Mouse (Mus musculus): ENCODE measurements at regions not wholly inside any gene's neighbourhood (a gene's known extent, or its start where the extent isn't known, plus 50 kb on each side); places are given as distances from the start of the nearest gene placed in this dataset.
"Not testable (repeated sequence)": the region's sequence is repeated elsewhere in the genome, so short reads cannot be mapped to it uniquely, and the experiment has no call there.

DNA sequence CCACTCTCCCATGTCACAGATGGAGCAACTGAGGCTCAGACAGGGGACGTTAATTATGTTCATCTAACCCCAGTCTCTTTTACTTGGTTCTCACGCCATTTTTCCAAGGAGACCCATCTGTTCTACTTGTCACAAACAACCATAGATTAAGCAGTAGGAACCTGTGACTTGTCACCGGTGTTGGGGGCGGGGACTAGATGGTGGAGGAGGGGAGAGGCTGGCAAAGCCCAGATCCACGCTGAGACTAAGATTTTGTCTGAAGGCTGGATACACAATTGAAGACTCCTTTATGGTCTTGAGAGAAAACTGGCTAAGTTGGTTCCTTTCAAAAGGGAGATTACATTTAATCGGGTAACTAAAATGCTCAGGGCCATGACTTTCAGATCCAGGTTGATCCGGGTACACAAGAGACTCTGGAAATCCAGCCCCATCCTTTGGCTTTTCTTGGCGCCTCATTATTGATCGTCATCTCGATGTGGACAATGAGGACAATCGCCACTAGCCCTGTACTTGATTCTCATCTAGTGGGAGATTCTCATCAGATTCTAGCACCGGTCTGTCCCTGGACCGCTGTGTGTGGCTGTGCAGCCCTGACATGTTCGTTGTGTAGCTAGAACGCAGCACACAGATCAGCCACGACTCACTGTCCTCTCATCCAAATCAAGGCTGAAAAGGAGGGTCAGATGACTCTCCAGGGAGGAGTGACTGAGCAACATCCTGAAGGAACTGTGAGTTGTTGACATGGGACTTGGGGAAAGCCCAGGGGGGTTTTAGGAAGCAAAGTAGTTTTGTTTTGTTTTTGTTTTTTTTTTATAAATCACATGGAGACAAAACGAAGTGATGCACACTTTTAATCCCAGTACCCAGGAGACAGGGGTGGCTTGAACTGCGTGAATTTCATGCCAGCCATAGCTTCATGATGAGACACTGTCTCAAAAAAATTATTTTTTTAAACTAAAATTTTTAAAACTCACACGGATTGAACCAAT lies 83.1 kb upstream of the Med13l start:
- 63% methylated on average over 19 of the region's 19 CpGs for WGBS
- Histone ChIP-seq H3K9ac (no peak overlapping the region), H3K4me3 (peak overlapping the region; percentile 25), H3K9me3 (no peaks in the 10 kb centered on the region), H3K36me3 (no peaks in the 10 kb centered on the region), H3K4me2 (peak overlapping the region; percentile 67), H3K27me3 (no peaks in the 10 kb centered on the region), H3K27ac (replicated peaks) (no peak overlapping the region), H3K4me1 (replicated peaks) (peaks cover 9% of the 10 kb centered on the region)
- ATAC-seq (ENCODE audit: low FRiP score, low read depth): no peak; the same call in 1 of the 2 replicates

DNA sequence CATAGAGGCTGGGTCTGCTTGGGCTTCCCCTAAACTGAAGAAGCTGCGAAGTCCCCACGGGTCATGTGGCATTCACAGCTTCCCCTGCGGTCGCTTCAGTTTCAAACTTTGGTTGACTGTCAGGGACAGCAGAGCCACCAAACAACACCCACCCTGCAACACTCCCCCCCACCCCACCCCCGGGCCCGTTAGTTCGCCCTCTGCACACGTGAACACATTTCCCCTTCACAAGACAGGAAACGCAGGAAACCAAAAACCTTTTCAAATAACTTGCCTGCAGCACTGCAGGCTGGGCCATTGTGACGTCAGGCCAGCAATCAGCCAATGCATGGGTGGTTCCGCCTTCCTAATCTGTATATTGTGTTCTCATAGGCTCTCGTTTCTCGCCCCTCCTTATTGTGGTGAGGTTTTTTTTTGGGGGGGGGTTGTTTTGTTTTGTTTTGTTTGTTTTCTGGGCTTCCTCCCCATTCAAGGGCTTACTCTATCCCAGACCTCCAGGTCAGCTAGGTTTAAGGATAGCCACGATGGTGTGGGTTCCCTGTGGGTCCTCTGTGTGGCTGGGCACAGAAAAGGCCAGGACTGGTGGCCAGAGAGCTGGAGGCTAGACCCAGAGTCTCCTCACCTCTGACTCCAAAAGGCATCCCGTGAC lies 82.2 kb upstream of the Med13l start:
- Histone ChIP-seq H3K9ac (no peak overlapping the region), H3K9me3 (no peaks in the 10 kb centered on the region), H3K36me3 (no peaks in the 10 kb centered on the region), H3K4me2 (peak overlapping the region; percentile 67), H3K27me3 (no peaks in the 10 kb centered on the region), H3K27ac (replicated peaks) (no peak overlapping the region), H3K4me1 (replicated peaks) (peaks cover 9% of the 10 kb centered on the region), H3K4me3 (peak overlapping the region; percentile 25)
- peak; percentile 88 for ATAC-seq (ENCODE audit: low FRiP score, low read depth)
- WGBS: 4% methylated on average over 15 of the region's 15 CpGs

DNA sequence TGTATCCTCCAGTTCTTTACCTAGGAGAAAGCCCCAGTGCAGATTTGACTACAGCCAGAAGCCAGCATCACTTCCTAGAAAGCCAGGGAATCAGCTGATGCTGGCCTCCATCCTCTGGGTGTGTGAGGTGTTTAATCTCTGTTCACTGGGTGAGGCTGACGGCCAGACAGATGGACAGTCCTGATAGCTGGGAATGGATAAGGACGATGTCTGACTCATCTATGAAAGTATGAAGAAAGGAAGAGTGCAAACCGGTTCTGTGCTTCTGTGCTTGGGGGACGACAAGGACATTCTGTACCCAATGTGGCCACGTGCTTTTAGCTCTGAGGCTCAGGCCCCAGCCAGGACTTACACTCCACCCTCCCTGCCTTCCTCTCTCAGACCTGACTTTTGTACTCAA lies 80.5 kb upstream of the Med13l start:
- H3K36me3 ChIP-seq: no peaks in the 10 kb centered on the region
- 85% methylated on average over 5 of the region's 5 CpGs for WGBS
- H3K4me3 ChIP-seq: no peak overlapping the region
- no peak overlapping the region for H3K27ac ChIP-seq (replicated peaks)
- ATAC-seq (ENCODE audit: low FRiP score, low read depth): no peak
- no peak overlapping the region for H3K4me2 ChIP-seq
- H3K9ac ChIP-seq: no peak overlapping the region
- no peaks in the 10 kb centered on the region for H3K9me3 ChIP-seq
- H3K4me1 ChIP-seq (replicated peaks): peaks cover 9% of the 10 kb centered on the region
- H3K27me3 ChIP-seq: no peaks in the 10 kb centered on the region

DNA sequence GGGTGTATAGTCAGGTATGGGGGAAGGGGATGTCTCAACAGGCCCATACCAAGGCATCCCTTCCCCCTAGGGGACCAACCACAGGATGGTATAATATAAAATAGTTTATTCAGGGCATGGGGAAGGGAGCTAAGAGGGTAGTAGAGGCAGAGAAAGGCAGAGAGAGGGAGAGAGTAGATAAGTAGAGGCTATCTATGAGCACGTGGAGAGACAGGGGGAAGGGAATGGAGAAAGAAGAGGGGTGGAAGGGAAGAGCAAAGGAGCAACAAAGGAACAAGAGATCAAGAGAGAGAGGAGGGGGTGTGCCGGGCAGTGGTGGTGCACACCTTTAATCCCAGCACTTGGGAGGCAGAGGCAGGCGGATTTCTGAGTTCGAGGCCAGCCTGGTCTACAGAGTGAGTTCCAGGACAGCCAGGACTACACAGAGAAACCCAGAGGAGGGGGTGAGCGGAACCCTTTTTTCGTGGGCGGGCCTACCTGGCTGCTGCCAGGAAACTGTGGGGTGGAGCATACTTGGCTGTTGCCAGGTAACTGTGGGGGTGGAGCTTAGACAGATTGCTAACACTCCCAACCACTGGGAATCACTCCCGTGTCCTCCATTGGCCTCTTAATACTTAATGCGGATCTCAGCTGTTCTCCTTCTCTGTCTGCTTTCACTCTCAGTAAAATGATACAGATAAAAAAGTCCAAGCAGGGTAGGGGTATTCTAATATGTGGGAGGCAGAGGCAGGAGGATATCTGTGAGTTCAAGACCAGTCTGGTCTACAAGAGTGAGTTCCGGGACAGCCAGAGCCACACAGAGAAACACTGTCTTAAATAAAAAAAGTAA lies 79.3 kb upstream of the Med13l start:
- H3K27ac ChIP-seq (replicated peaks): no peak overlapping the region
- H3K36me3 ChIP-seq: no peaks in the 10 kb centered on the region
- no peaks in the 10 kb centered on the region for H3K9me3 ChIP-seq
- H3K4me3 ChIP-seq: no peak overlapping the region
- no peaks in the 10 kb centered on the region for H3K27me3 ChIP-seq
- H3K4me1 ChIP-seq (replicated peaks): peaks cover 9% of the 10 kb centered on the region
- WGBS: 77% methylated on average over 10 of the region's 10 CpGs
- H3K4me2 ChIP-seq: no peak overlapping the region
- no peak overlapping the region for H3K9ac ChIP-seq
- no peak for ATAC-seq (ENCODE audit: low FRiP score, low read depth)

DNA sequence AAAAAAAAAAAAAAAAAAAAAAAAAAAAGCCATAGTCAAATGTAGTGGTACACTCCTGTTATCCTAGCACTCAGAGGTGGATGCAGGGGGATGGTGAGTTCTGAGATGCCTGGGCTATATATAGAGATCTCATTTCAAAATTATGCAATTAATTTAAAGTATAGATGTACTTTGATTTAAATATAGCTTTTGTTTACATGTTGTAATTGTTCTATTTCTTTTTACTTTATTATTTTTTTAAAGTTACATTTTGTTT lies 78.8 kb upstream of the Med13l start:
- no peaks in the 10 kb centered on the region for H3K27me3 ChIP-seq
- no peak overlapping the region for H3K9ac ChIP-seq
- H3K4me2 ChIP-seq: no peak overlapping the region
- H3K27ac ChIP-seq (replicated peaks): no peak overlapping the region
- H3K4me1 ChIP-seq (replicated peaks): peaks cover 9% of the 10 kb centered on the region
- H3K36me3 ChIP-seq: no peaks in the 10 kb centered on the region
- ATAC-seq (ENCODE audit: low FRiP score, low read depth): no peak
- H3K4me3 ChIP-seq: no peak overlapping the region
- no peaks in the 10 kb centered on the region for H3K9me3 ChIP-seq

DNA sequence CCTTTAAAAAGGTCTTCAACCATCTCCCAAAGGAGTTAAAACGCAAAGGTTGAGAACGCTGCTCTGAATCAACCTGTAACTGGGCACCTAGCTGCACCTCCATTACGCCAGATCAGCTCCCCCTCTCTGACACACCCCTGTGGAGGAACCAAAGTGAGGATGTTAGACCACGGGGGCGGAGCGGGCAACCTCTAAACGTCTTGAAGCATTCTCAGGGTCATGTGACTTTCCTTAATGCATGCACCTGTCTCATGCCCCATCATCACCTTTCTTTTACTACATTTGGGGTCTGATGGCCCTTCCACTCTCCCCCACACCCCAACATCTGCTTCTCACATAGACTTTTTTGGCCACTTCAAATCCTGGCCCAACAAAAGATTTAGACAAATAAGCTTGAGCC lies 77.9 kb upstream of the Med13l start:
- Histone ChIP-seq H3K9ac (no peak overlapping the region), H3K4me1 (replicated peaks) (peaks cover 9% of the 10 kb centered on the region), H3K27me3 (no peaks in the 10 kb centered on the region), H3K36me3 (no peaks in the 10 kb centered on the region), H3K4me3 (no peak overlapping the region), H3K4me2 (no peak overlapping the region), H3K27ac (replicated peaks) (no peak overlapping the region), H3K9me3 (no peaks in the 10 kb centered on the region)
- ATAC-seq (ENCODE audit: low FRiP score, low read depth): no peak
- 55% methylated on average over 7 of the region's 7 CpGs for WGBS

DNA sequence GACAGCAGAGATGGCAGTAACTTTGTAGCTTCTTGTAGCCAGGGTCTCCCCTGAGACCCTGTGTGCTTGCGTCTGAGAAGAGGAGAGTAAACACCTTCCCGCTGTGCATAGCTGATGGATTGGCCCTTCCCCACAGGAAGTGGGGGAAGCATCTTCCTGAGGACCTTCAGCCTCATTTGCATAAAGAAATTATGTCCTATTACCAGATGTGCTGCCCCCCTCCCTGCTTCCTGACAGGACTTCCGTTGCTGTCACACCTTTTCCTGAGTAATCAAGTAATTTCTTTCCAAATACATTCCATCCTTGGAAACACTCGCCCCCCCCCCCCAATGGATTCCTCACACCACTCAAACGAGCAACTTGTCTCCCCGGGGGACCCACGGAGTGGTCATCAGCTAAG lies 77.5 kb upstream of the Med13l start:
- H3K27ac ChIP-seq (replicated peaks): no peak overlapping the region
- no peaks in the 10 kb centered on the region for H3K27me3 ChIP-seq
- no peak overlapping the region for H3K4me3 ChIP-seq
- H3K4me1 ChIP-seq (replicated peaks): peaks cover 5% of the 10 kb centered on the region
- 20% methylated on average over 7 of the region's 7 CpGs for WGBS
- H3K4me2 ChIP-seq: no peak overlapping the region
- H3K9me3 ChIP-seq: no peaks in the 10 kb centered on the region
- no peak for ATAC-seq (ENCODE audit: low FRiP score, low read depth)
- no peaks in the 10 kb centered on the region for H3K36me3 ChIP-seq
- H3K9ac ChIP-seq: no peak overlapping the region

DNA sequence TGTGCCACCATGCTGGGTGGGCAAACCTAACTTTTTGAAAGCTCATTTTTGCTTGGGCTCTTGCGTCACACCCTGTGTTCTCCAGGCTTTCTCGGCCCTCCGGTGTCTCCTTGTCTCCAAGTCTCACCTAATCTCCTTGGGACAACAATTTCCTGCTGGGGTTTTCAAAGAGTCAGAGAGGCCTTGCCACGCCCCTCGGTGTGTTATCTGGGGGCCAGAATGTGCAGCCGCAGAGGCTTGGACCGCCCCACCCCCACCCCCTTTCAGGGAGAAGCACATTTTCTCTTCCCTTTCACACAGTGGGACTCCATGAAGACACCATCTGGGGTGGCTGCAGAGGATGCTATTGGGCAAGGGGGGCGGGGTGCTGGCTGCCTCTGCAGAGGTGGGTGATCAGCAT lies 76.9 kb upstream of the Med13l start:
- 17% methylated on average over 8 of the region's 8 CpGs for WGBS
- H3K4me1 ChIP-seq (replicated peaks): peaks cover 2% of the 10 kb centered on the region; the same call in 1 of the 2 replicates
- H3K27ac ChIP-seq (replicated peaks): no peak overlapping the region
- H3K4me3 ChIP-seq: no peak overlapping the region
- H3K27me3 ChIP-seq: no peaks in the 10 kb centered on the region
- H3K9ac ChIP-seq: no peak overlapping the region
- H3K36me3 ChIP-seq: no peaks in the 10 kb centered on the region
- ATAC-seq (ENCODE audit: low FRiP score, low read depth): no peak
- H3K4me2 ChIP-seq: no peak overlapping the region
- no peaks in the 10 kb centered on the region for H3K9me3 ChIP-seq

DNA sequence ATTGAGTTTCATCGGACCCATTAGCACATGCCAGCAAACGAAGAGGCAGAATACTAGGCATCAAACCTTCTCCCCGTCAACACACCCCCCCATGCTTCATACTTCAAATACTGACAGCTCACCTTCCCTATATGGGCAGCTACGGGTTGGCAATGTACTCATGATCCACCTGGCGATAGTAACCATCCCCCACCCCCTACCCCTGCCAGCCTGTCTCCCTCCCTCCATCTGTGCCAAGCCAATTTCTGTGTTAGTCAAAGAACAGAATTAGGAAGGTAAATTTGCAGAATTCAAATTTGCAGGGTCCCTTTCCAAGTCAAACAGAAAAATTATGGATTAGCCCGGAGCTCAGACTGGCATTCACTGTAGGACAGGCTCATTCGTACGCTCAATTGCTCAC lies 75.3 kb upstream of the Med13l start:
- no peaks in the 10 kb centered on the region for H3K36me3 ChIP-seq
- no peak for ATAC-seq (ENCODE audit: low FRiP score, low read depth)
- H3K27me3 ChIP-seq: no peaks in the 10 kb centered on the region
- H3K9ac ChIP-seq: no peak overlapping the region
- H3K4me3 ChIP-seq: no peak overlapping the region
- H3K9me3 ChIP-seq: no peaks in the 10 kb centered on the region
- H3K27ac ChIP-seq (replicated peaks): no peak overlapping the region
- no peak overlapping the region for H3K4me2 ChIP-seq
- H3K4me1 ChIP-seq (replicated peaks): no peaks in the 10 kb centered on the region
- 92% methylated on average over 8 of the region's 8 CpGs for whole genome bisulfite sequencing

DNA sequence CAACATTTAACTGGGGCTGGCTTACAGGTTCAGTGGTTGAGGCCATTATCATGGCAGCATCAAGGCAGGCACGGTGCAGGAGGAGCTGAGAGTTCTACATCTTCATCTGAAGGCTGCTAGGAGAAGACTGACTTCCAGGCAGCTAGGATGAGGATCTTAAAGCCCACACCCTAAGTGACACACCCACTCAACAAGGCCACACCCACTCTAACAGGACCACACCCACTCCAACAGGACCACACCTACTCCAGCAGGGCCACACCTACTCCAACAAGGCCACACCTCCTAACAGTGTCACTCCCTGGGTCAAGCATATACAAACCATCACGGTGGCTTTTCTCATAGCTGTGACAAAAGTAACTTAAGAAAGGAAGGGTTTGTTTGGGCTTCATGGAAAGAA lies 68.0 kb upstream of the Med13l start:
- WGBS: 89% methylated on average over 2 of the region's 2 CpGs
- not testable (repeated sequence) for H3K9ac ChIP-seq; H3K4me3 ChIP-seq; H3K9me3 ChIP-seq; H3K4me1 ChIP-seq (replicated peaks); H3K4me2 ChIP-seq; H3K27me3 ChIP-seq; H3K27ac ChIP-seq (replicated peaks); H3K36me3 ChIP-seq; ATAC-seq (ENCODE audit: low FRiP score, low read depth)

DNA sequence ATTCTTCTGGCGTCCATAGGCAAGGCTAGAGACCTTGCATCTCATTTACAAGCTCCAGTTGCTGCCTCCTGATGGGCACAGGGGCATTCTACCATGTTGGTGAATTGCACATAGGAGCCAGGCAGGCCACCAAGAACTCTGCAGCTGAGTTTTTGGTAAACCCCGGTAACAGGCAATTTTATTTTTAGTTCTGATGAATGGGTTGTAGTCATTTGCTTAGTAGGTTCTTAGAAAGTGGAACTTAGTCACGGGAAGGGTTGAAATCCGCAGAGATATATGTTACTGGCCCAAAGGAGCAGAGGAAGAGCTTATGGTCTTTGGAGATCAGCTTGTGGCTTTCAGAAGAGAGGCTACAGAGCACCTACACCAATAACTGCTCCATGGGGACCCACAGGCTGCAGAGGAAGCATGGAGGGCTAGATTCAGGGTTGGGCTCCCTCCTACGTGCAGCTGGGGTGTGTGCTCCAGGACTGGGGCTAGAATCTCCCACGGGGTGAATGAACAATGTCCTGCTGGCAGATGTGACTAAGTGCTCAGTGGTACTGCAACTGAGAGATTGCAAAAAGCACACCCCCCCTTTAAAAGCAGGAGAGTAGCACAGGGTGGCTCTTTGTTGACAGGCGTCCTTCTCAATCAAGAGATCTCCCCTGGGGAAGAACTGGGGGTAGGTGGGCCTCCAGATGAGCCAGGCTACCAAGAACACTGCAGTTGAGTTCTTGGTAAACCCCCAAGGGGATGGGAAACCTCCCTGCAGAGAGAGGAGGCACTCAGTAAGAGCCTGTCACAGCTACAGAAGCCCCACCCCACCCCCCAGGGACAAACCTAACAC lies 65.6 kb upstream of the Med13l start:
- Histone ChIP-seq H3K27me3 (no peaks in the 10 kb centered on the region), H3K36me3 (no peaks in the 10 kb centered on the region), H3K4me3 (no peak overlapping the region), H3K9ac (no peak overlapping the region), H3K4me2 (no peak overlapping the region), H3K4me1 (replicated peaks) (peaks cover 6% of the 10 kb centered on the region; the same call in 1 of the 2 replicates), H3K27ac (replicated peaks) (no peak overlapping the region), H3K9me3 (no peaks in the 10 kb centered on the region)
- no peak for ATAC-seq (ENCODE audit: low FRiP score, low read depth)
- 68% methylated on average over 7 of the region's 7 CpGs for WGBS
